Mouse (Mus musculus): ENCODE measurements around the gene Ddt.

GRCm38 (mm10) chr10:75804217-75804616 is 31.0 kb upstream of the Ddt start:
- TF ChIP-seq EP300 (IDR thresholded peaks at IDR 0.05) = no peak
- no peak for TF ChIP-seq CTCF (IDR thresholded peaks at IDR 0.05)

Data from lung, postnatal 0 days (tissue).